Mouse (Mus musculus) brain, embryonic 14.5 days (tissue): ENCODE results near the gene Kcna6.

Experiments
- CTCF ChIP-seq: fragments of 200-500 bp; IDR thresholded peaks from 2 replicates; pipeline ENCODE4 v1.5.1; 2012; ENCODE audit warnings: inconsistent platforms, mild to moderate bottlenecking, moderate library complexity, borderline replicate concordance; ENCODE audit not compliant: insufficient read depth, insufficient read length; ENCODE audit errors: extremely low read depth
- POLR2A ChIP-seq: fragments of 200-500 bp; IDR thresholded peaks from 2 replicates; pipeline ENCODE4 v1.6.1; 2012; ENCODE audit warnings: mild to moderate bottlenecking, inconsistent platforms, borderline replicate concordance; ENCODE audit not compliant: poor library complexity, insufficient read depth, insufficient read length, severe bottlenecking; ENCODE audit errors: extremely low read depth

- TF ChIP-seq POLR2A (no peak), CTCF (no peak)
Observed at GRCm38 (mm10) chr6:126777889-126778288, 37.4 kb upstream of the Kcna6 start.
